Mouse (Mus musculus): ENCODE measurements around the gene Tmem214. TPM values are rescaled to one million over a fixed set of nuclear protein-coding genes. Genes with fewer than 3 reads are reported as not detected.
"Not testable (repeated sequence)": the region's sequence is repeated elsewhere in the genome, so short reads cannot be mapped to it uniquely, and the experiment has no call there.

Gene Tmem214
- total RNA-seq, 2 experiments from 2014 or later, result 28.8 to 31.2 TPM

DNA sequence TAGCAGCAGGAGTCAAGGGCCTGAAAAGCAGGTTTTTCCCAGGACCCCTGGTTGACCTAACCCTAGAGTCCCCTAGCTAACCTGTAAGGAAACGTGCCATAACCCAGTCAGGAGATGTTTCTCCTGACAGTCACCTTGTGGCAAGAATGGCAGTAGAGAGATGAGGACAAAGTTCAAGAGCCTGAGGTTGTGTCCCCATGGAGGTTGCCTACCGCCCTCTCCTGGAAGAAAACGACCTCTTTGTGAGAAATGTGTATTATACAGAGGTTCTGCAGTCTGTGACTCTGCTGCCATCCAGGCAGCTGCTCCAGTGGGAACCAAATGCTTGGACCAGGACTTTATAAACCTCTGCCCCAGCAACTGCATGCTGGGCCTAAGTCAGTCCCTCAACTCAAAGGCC is 12.1 kb upstream of the Tmem214 start:
- TF ChIP-seq CTCF (IDR thresholded peaks at IDR 0.05), result peak; percentile 41; the same call in 1 of the 2 replicates
- no peak for DNase-seq
- intact Hi-C loops (cut with DNase I), result loop anchor here (2.0 kb wide), 1 partner anchor 49 kb away; no protein-coding TSS in a partner anchor
- Histone ChIP-seq H3K27ac (no peak overlapping the region), H3K4me3 (no peak overlapping the region)

DNA sequence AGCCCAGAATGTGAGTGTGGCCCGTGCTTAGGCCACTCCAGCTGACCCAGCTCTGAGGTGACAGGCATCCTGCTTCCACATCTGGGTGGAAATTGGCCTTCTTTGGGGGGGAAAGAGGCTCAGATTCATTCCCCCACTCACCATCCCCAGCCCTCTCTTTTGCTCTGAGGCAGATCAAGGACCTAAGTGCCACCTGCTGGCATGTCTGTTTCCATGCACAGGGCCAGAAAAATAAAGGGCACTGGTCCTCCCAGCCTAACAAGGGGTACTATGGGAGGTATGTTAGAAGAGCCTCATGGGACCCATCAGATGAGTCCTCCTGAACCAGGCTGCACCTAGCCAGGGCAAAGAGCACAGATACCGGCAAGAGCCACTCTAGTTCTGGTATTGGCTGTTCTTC is 11.7 kb upstream of the Tmem214 start:
- Histone ChIP-seq H3K27ac (no peak overlapping the region), H3K4me3 (no peak overlapping the region)
- DNase-seq, result no peak
- no peak for TF ChIP-seq CTCF (IDR thresholded peaks at IDR 0.05)
- intact Hi-C loops (cut with DNase I), result loop anchor here (2.0 kb wide), 1 partner anchor 49 kb away; no protein-coding TSS in a partner anchor

DNA sequence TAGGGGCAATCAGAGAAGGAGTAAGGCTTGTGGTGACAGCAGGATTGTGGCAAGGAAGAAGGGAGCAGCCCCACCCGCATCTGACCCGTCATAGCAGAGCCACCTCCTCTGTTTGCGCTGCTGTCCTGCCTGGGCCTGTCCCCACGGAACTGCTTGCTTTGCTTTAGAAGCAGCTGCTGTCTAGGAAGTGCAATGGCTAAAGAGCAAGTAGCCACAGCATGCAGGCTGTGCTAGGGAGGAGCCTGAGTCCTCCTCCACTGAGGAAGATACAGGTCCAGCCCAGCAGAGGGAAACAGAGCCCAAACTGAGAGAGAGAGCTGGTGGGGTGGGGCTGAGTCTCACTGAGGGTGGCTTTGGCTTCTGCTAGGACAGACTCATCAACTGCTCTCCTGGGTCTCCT is 4.0 kb upstream of the Tmem214 start:
- peak; percentile 39 for DNase-seq
- no peak overlapping the region for H3K27ac ChIP-seq
- peak; percentile 7; the same call in 1 of the 2 replicates for TF ChIP-seq CTCF (IDR thresholded peaks at IDR 0.05)
- H3K4me3 ChIP-seq, result no peak overlapping the region
- intact Hi-C loops (cut with DNase I), result no loop called here

DNA sequence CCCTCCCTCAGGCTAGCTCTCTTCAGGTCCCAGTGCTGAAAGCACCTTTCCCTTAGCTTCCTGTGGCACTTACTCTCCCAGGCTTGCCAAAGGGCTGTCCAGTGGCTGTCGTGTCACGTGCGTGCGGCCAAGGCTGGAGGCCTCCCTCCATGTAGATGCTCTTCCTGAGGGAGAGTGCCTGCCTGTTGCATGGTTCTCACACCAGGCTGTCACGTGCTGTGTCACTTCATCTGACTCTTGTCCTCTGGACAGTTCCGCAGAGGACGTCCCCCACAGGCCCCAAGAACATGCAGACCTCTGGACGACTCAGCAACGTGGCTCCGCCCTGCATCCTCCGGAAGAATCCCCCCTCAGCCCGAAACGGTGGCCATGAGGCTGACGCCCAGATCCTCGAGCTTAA is 3.5 kb upstream of the Tmem214 start:
- intact Hi-C loops (cut with DNase I), result no loop called here
- Histone ChIP-seq H3K4me3 (peak overlapping the region; percentile 7; the same call in 1 of the 2 replicates), H3K27ac (0 out of 2 replicates have a peak overlapping the region, but pooled peaks have one; percentile 8)
- DNase-seq, result no peak
- no peak for TF ChIP-seq CTCF (IDR thresholded peaks at IDR 0.05)

DNA sequence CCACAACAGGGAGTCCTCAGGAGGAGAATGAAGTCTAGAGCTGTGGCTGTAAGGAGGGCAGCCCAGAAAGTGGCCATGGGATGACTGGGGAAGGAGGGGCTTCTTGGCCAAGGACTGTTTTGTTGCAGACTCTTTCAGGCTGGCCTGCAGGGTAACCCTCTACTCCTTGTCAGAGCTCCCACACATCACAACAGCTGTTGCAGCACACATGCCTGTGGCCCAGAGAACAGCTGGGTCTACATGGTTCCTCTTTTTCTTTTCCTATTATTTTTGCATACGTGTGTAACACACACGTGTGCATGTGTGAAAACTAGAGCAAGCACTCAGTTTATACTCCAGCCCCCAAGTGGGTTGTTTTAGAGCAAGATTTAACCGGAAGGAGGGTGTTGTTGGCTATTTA is 941 bp upstream of the Tmem214 start:
- no peak overlapping the region for H3K27ac ChIP-seq
- H3K4me3 ChIP-seq, result no peak overlapping the region
- no peak for TF ChIP-seq CTCF (IDR thresholded peaks at IDR 0.05)
- DNase-seq, result no peak
- intact Hi-C loops (cut with DNase I), result no loop called here

DNA sequence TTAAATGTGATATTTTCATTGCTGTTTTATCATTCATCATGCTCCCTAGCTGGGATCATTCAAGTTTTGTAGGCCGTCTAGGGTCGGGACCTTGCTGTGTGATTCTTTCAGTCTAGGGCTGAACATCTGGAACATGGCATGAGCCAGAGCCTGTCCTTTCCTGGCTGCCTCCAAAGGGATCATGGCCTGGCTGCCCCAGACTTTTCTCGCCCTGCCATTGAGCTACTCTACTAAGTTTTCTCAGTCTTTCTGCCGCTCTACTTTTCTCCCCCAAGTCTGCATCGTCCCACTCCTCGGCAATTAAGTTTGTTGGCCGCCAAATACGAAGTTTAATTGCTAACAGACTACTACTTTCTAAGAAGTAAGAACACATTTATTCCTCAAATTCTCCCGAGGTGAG is 1.2 kb downstream of the Tmem214 start:
- intact Hi-C loops (cut with DNase I), result loop anchor here (2.0 kb wide), 1 partner anchor 20 kb away; the partner anchor contains the start of gene Agbl5
- no peak for DNase-seq
- TF ChIP-seq CTCF (IDR thresholded peaks at IDR 0.05), result no peak
- Histone ChIP-seq H3K4me3 (peak overlapping the region; percentile 80), H3K27ac (peak overlapping the region; percentile 96)

DNA sequence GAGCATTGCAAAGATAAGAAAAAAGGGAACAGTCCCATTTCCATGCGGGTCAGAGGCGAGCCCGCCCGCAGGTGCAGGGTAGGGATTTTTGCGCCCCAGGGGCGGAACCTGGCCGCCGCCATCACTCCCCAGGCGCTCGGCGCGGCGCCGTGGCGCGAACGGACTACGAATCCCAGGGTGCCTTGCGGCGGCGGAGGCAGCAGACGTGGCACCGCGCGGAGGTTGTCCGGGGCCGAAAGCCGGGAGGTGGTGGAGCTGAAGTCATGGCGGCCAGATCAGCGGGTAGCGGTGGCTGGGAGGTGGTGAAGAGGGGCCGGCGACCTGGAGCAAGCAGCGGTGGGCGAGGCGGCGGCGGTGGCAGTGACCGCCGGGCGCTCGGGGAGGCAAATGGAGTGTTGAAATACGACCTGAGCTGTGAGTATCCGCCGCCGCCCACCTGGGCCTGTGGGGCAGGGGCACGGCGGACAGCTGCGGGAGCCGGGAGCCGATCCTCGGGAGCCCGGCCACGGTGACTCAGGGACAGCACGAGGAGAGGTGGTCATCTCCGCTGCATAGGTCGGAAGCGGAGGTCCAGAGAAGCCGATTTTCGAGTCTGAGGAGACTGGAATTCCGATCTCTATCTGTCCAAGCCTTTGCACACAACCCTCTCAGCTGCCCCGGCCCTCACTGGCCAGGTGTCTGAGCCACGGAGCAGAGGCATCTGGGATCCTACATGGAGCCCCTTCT is 1.8 kb downstream of the Tmem214 start:
- peak; percentile 96 for DNase-seq
- intact Hi-C loops (cut with DNase I), result loop anchor here (2.0 kb wide), 1 partner anchor 19 kb away; the partner anchor contains the start of gene Agbl5
- H3K27ac ChIP-seq, result peak overlapping the region; percentile 96

DNA sequence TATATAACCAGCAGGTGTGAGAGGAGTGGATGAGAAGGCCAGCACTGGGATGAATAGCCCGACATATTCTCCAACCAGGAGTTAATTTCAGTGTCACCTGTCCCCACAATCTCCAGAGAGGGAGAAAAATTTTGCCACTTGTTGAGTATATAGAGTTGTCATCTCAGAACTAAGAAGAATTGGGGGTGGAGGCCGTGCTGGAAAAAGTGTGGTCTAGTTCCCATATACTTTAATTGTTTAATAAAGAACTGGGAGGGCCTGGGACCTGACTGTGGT is 2.3 kb downstream of the Tmem214 start:
- DNase-seq, result no peak
- TF ChIP-seq CTCF (IDR thresholded peaks at IDR 0.05), result no peak
- peak overlapping the region; percentile 96 for H3K27ac ChIP-seq
- intact Hi-C loops (cut with DNase I), result no loop called here
- H3K4me3 ChIP-seq, result peak overlapping the region; percentile 80

More for the DNA sequence above, 1.8 kb downstream of the Tmem214 start:
- H3K4me3 ChIP-seq, result peak overlapping the region; percentile 80
- peak; percentile 8; the same call in 1 of the 2 replicates for TF ChIP-seq CTCF (IDR thresholded peaks at IDR 0.05)

DNA sequence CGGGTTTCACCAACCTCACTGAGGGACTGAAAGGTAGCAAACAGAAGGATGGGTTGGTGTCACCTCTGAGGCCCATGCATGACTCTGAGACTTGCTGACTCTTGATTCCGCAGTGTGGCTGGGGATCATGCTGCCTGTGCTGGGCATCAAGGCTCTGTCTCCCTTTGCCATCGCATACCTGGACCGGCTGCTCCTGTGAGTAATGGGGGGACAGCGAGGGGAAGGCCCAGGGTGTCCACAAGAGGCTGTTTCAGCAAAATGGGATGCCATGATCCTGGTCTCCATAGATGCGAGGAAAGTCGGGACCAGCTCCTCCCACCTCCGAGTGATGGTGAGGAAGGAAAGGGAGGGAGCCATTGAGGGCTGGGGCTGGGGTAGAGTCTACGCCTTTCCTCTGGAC is 4.8 kb downstream of the Tmem214 start:
- no peak overlapping the region for H3K27ac ChIP-seq
- no peak for DNase-seq
- intact Hi-C loops (cut with DNase I), result no loop called here

DNA sequence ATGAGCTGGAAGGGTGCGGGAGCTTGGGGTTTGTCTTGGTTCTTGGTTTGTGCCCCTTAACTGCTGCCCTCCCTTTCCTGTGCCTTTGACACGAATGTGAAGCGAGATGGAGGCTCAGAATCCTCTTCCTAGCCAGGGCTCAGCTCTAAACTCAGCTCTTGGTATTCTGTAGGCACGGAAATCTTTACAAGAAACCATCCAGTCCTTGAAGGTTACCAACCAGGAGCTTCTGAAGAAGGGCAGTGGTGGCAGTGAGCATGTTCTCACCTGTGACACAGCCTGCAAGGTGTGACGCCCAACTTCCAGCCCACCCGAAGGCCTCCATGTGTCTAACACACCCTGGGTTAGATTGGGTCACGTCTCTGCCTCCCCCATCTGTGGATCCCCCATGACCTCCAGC is 6.6 kb downstream of the Tmem214 start:
- H3K4me3 ChIP-seq, result no peak overlapping the region
- intact Hi-C loops (cut with DNase I), result no loop called here
- no peak for DNase-seq
- H3K27ac ChIP-seq, result no peak overlapping the region
- no peak for TF ChIP-seq CTCF (IDR thresholded peaks at IDR 0.05)

More for the DNA sequence above, 4.8 kb downstream of the Tmem214 start:
- H3K4me3 ChIP-seq, result no peak overlapping the region
- TF ChIP-seq CTCF (IDR thresholded peaks at IDR 0.05), result no peak

DNA sequence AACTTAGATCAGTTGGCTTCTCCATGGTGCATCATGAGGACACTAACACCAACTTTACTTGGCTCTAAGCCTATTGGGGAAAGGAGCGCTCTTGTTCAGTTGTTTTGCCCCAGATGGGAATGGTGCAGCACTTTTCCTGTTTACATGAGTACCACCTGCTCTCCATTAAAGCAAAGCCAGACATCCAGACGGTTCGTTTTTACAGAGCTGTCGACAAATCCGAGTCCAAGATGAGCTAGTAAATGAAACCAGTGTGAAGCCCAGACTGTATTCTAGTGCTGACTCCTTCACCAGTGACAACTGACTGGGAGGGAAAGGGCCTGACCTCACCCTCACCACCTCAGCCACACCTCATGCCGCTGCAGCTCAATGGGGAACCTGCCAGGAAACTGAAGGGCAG is 10.8 kb downstream of the Tmem214 start:
- intact Hi-C loops (cut with DNase I), result no loop called here
- Histone ChIP-seq H3K4me3 (no peak overlapping the region), H3K27ac (no peak overlapping the region)
- TF ChIP-seq CTCF (IDR thresholded peaks at IDR 0.05), result no peak
- no peak for DNase-seq

DNA sequence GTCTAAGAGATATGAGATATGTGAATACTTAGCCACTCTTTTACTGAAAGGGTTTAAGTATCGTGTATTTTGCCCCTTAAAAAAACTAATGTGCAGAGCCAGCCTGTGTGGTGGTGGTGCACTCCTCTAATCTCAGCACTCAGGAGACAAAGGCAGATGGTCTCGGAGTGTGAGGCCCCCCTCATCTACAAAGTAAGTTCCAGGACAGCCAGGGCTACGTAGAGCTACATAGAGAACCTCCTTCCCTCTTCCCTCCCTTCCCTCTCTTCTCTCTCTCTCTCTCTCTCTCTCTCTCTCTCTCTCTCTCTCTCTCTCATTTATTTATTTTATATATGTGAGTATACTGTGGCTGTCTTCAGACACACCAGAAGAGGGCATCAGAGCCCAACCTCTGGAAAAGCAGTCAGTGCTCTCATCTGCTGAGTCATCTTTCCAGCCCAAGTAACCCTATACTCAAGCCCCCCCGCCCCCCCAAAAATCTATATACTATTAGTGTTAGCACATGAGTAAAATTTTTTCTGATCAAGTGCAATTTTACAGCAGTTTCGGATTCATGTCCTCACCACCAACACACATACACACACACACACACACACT is 11.6 kb downstream of the Tmem214 start:
- DNase-seq, result no peak
- Histone ChIP-seq H3K27ac (no peak overlapping the region), H3K4me3 (no peak overlapping the region)
- TF ChIP-seq CTCF (IDR thresholded peaks at IDR 0.05), result peak; percentile 21; the same call in 1 of the 2 replicates
- intact Hi-C loops (cut with DNase I), result no loop called here

DNA sequence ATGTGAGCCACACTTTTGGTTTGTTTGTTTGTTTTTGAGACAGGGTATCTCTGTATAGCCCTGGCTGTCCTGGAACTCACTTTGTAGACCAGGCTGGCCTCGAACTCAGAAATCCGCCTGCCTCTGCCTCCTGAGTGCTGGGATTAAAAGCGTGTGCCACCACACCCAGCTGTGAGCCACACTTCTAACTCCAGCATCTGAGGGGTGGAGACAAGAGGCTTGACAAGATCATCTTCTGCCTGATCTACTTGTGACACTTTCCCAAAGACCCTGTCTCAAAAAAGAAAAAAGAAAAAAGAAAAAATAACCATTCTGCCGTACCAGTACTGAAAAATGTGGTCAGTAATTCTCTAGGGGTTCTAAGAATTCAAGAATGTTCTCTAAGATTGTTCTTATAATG is 14.0 kb downstream of the Tmem214 start:
- H3K27ac ChIP-seq; intact Hi-C loops (cut with DNase I); DNase-seq; H3K4me3 ChIP-seq: not testable (repeated sequence)

Measured in gastrocnemius, adult 2 months (tissue).